Mouse (Mus musculus): ENCODE measurements around the gene Glrp1.

The Glrp1 gene

DNA sequence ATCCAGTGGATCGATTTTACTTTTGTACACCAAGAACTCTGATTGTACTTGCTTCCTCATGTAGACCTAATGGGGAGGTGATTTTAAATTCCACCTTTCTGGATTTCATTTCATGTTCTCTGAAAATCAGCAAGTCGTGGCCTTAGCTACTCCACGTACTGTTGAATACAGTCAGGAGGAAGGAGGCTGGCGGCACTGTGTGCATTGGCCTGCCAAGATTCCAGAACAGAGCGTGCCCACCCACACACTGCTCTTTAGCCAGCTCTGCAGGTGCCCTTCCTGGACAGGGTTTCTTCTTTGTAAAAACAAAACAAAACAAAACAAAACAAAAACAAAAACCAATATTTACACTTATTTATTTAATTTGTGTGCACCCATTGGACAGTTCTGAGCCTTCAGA is 2.7 kb downstream of the Glrp1 start:
- H3K27me3 ChIP-seq (ENCODE audit: insufficient read depth, low read length): no peaks in the 10 kb centered on the region
- H3K9me3 ChIP-seq (ENCODE audit: low read length): peaks cover 4% of the 10 kb centered on the region; the same call in 1 of the 2 replicates
- H3K36me3 ChIP-seq (ENCODE audit: insufficient read depth, low read length): no peaks in the 10 kb centered on the region
- no peak for TF ChIP-seq POU5F1 (IDR thresholded peaks at IDR 0.05; ENCODE audit: borderline replicate concordance, low read length)
- H3K4me1 ChIP-seq (replicated peaks; ENCODE audit: low read depth, low read length): no peaks in the 10 kb centered on the region
- no peak overlapping the region for H3K4me3 ChIP-seq (replicated peaks; ENCODE audit: low read length)

- Histone ChIP-seq H3K4me1 (replicated peaks; ENCODE audit: low read depth, low read length) (no peaks in the 10 kb centered on the region), H3K36me3 (ENCODE audit: insufficient read depth, low read length) (no peaks in the 10 kb centered on the region), H3K4me3 (replicated peaks; ENCODE audit: low read length) (no peak overlapping the region), H3K27me3 (ENCODE audit: insufficient read depth, low read length) (no peaks in the 10 kb centered on the region), H3K9me3 (ENCODE audit: low read length) (peaks cover 4% of the 10 kb centered on the region; the same call in 1 of the 2 replicates)
- no peak for TF ChIP-seq NANOG (IDR thresholded peaks at IDR 0.05; ENCODE audit: borderline replicate concordance, low read length)
- TF ChIP-seq POU5F1 (IDR thresholded peaks at IDR 0.05; ENCODE audit: borderline replicate concordance, low read length): no peak
- TF ChIP-seq CTCF (conservative IDR thresholded peaks at IDR 0.05; ENCODE audit: low read length): no peak
Measured at GRCm38 (mm10) chr1:88506412-88506811, 3.5 kb downstream of the Glrp1 start.

DNA sequence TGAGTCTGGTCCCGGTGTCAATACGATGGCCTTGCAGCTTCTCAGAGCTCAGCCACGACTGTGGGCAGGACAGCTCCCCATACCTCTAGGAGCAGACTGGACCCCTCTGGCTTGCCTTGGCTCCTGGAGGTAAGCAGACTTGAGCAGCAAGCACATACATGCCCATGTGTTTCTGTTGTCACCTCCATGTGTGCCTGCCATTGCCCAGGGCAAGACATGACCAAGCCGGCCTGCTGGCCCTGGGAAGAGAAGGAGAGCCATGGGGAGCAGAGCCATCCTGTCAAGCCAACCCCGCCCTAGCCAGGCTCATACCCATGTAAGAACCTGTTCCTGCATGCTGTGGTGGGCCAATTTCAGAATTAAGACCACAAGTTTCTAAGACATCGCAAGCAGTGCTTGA is 4.2 kb downstream of the Glrp1 start:
- Histone ChIP-seq H3K4me1 (replicated peaks; ENCODE audit: low read depth, low read length) (no peaks in the 10 kb centered on the region), H3K27me3 (ENCODE audit: insufficient read depth, low read length) (no peaks in the 10 kb centered on the region), H3K9me3 (ENCODE audit: low read length) (peaks cover 4% of the 10 kb centered on the region; the same call in 1 of the 2 replicates), H3K36me3 (ENCODE audit: insufficient read depth, low read length) (no peaks in the 10 kb centered on the region), H3K4me3 (replicated peaks; ENCODE audit: low read length) (no peak overlapping the region)
- TF ChIP-seq NANOG (IDR thresholded peaks at IDR 0.05; ENCODE audit: borderline replicate concordance, low read length): no peak
- no peak for TF ChIP-seq POU5F1 (IDR thresholded peaks at IDR 0.05; ENCODE audit: borderline replicate concordance, low read length)
- TF ChIP-seq CTCF (conservative IDR thresholded peaks at IDR 0.05; ENCODE audit: low read length): no peak

GRCm38 (mm10) chr1:88504531-88504945 is 5.3 kb downstream of the Glrp1 start:
- H3K36me3 ChIP-seq (ENCODE audit: insufficient read depth, low read length): no peaks in the 10 kb centered on the region
- no peaks in the 10 kb centered on the region for H3K4me1 ChIP-seq (replicated peaks; ENCODE audit: low read depth, low read length)
- no peaks in the 10 kb centered on the region for H3K27me3 ChIP-seq (ENCODE audit: insufficient read depth, low read length)
- H3K4me3 ChIP-seq (replicated peaks; ENCODE audit: low read length): no peak overlapping the region
- no peak for TF ChIP-seq CTCF (conservative IDR thresholded peaks at IDR 0.05; ENCODE audit: low read length)
- no peak for TF ChIP-seq NANOG (IDR thresholded peaks at IDR 0.05; ENCODE audit: borderline replicate concordance, low read length)
- no peak for TF ChIP-seq POU5F1 (IDR thresholded peaks at IDR 0.05; ENCODE audit: borderline replicate concordance, low read length)
- H3K9me3 ChIP-seq (ENCODE audit: low read length): peaks cover 4% of the 10 kb centered on the region; the same call in 1 of the 2 replicates

DNA sequence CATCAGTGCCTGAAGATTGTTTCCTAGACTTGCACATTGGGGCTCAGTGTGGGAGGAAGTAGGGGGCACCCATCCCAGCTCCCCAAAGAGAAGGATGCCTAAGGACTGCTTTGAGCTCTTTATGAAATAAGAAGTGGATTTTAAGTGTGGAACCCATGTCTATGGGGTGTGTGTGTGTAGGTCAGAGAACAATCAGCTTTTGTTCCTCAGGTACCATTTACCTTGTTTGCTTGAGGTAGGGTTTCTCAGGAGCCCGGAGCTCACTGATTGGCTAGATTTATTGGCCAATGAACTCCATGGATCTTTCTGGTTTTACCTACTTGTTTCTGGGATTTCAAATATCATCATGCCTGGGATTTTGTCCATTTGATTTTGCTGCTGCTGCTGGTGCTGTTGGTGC is 7.0 kb downstream of the Glrp1 start:
- Histone ChIP-seq H3K36me3 (ENCODE audit: insufficient read depth, low read length) (no peaks in the 10 kb centered on the region), H3K4me1 (replicated peaks; ENCODE audit: low read depth, low read length) (no peaks in the 10 kb centered on the region), H3K27me3 (ENCODE audit: insufficient read depth, low read length) (no peaks in the 10 kb centered on the region), H3K4me3 (replicated peaks; ENCODE audit: low read length) (no peak overlapping the region), H3K9me3 (ENCODE audit: low read length) (peaks cover 4% of the 10 kb centered on the region; the same call in 1 of the 2 replicates)
- TF ChIP-seq NANOG (IDR thresholded peaks at IDR 0.05; ENCODE audit: borderline replicate concordance, low read length) (no peak), CTCF (conservative IDR thresholded peaks at IDR 0.05; ENCODE audit: low read length) (no peak), POU5F1 (IDR thresholded peaks at IDR 0.05; ENCODE audit: borderline replicate concordance, low read length) (no peak)

DNA sequence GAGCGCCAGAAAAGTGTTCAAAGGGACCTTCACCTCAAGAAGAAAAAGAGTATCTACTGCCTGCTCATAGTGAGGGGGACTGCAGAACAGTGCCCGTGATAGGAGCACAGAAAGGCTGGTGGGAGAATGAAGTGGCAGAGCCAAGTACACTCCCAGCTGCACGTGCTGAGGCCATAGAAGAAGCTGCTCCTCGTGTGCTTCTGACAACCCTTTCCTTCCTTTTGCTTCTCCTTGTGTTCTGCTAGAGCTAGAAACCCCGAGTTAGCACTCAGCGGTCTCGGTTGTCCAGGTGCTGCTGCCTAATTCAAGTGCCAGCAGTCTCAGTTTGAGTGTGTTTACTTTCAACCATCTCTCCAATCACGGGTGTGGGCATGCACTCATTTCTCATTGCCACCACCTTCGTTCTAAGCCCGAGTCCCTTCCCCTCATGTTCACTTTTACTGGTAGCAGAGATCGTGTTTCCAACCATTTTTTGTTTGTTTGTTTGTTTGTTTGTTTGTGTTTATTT is 10.6 kb downstream of the Glrp1 start:
- TF ChIP-seq CTCF (conservative IDR thresholded peaks at IDR 0.05; ENCODE audit: low read length) (no peak), NANOG (IDR thresholded peaks at IDR 0.05; ENCODE audit: borderline replicate concordance, low read length) (no peak), POU5F1 (IDR thresholded peaks at IDR 0.05; ENCODE audit: borderline replicate concordance, low read length) (no peak)
- Histone ChIP-seq H3K4me3 (replicated peaks; ENCODE audit: low read length) (no peak overlapping the region), H3K9me3 (ENCODE audit: low read length) (peaks cover 4% of the 10 kb centered on the region; the same call in 1 of the 2 replicates), H3K4me1 (replicated peaks; ENCODE audit: low read depth, low read length) (no peaks in the 10 kb centered on the region), H3K36me3 (ENCODE audit: insufficient read depth, low read length) (no peaks in the 10 kb centered on the region), H3K27me3 (ENCODE audit: insufficient read depth, low read length) (0 out of 2 replicates have a peak, but pooled peaks cover 11% of the 10 kb centered on the region)

- Histone ChIP-seq H3K4me3 (replicated peaks; ENCODE audit: low read length) (no peak overlapping the region), H3K27me3 (ENCODE audit: insufficient read depth, low read length) (peaks cover 14% of the 10 kb centered on the region; the same call in 1 of the 2 replicates), H3K36me3 (ENCODE audit: insufficient read depth, low read length) (no peaks in the 10 kb centered on the region), H3K4me1 (replicated peaks; ENCODE audit: low read depth, low read length) (no peaks in the 10 kb centered on the region), H3K9me3 (ENCODE audit: low read length) (no peaks in the 10 kb centered on the region)
- TF ChIP-seq CTCF (conservative IDR thresholded peaks at IDR 0.05; ENCODE audit: low read length): no peak
- no peak for TF ChIP-seq NANOG (IDR thresholded peaks at IDR 0.05; ENCODE audit: borderline replicate concordance, low read length)
- TF ChIP-seq POU5F1 (IDR thresholded peaks at IDR 0.05; ENCODE audit: borderline replicate concordance, low read length): no peak
Measured at GRCm38 (mm10) chr1:88497407-88497806, 12.5 kb downstream of the Glrp1 start.

- Histone ChIP-seq H3K9me3 (ENCODE audit: low read length) (no peaks in the 10 kb centered on the region), H3K27me3 (ENCODE audit: insufficient read depth, low read length) (peaks cover 25% of the 10 kb centered on the region; the same call in 1 of the 2 replicates), H3K4me1 (replicated peaks; ENCODE audit: low read depth, low read length) (peaks cover 11% of the 10 kb centered on the region; the same call in 1 of the 2 replicates), H3K4me3 (replicated peaks; ENCODE audit: low read length) (no peak overlapping the region), H3K36me3 (ENCODE audit: insufficient read depth, low read length) (no peaks in the 10 kb centered on the region)
- TF ChIP-seq CTCF (conservative IDR thresholded peaks at IDR 0.05; ENCODE audit: low read length) (no peak), POU5F1 (IDR thresholded peaks at IDR 0.05; ENCODE audit: borderline replicate concordance, low read length) (no peak), NANOG (IDR thresholded peaks at IDR 0.05; ENCODE audit: borderline replicate concordance, low read length) (no peak)
Measured at GRCm38 (mm10) chr1:88492415-88492814, 17.5 kb downstream of the Glrp1 start.
